Mouse (Mus musculus): ENCODE measurements around the gene Lin28a. TPM values are rescaled to one million over a fixed set of nuclear protein-coding genes. Genes with fewer than 3 reads are reported as not detected.
A peak's percentile ranks its signal among the peaks of the same experiment; 100 is the strongest.

Gene Lin28a
- polyA plus RNA-seq, 1 experiment from 2014 or later: 0.67 TPM

DNA sequence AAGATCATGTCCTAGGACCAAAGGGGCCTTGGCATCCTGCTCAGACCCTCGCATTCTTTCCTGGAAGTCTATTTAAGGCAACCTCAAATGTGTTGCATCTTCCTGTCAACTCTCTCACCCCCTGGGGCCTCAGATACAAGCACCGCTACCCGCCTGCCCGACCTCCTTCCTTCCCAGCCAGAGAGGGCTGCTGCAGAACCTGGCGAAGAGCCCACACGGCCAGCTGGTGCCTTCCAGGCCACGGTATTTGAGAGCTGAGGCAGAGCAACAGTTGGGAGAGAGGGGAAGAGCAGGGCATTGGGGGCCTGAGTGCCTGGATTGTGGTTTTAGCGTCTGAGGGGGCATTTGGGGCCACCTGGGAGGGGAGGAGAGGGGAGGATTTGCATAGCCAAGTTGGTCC is 33.9 kb upstream of the Lin28a start:
- 37% methylated on average over 8 of the region's 8 CpGs for WGBS
- no peaks in the 10 kb centered on the region for H3K9me3 ChIP-seq
- H3K36me3 ChIP-seq: no peaks in the 10 kb centered on the region
- H3K27ac ChIP-seq: no peak overlapping the region
- H3K27me3 ChIP-seq: no peaks in the 10 kb centered on the region
- no peak overlapping the region for H3K4me2 ChIP-seq (replicated peaks)
- no peak overlapping the region for H3K9ac ChIP-seq
- H3K4me1 ChIP-seq: 0 out of 2 replicates have a peak, but pooled peaks cover 3% of the 10 kb centered on the region
- H3K4me3 ChIP-seq: no peak overlapping the region
- ATAC-seq (ENCODE audit: insufficient number of reproducible peaks, insufficient read depth, low FRiP score, low TSS enrichment): no peak

GRCm38 (mm10) chr4:134051912-134052311 is 33.3 kb upstream of the Lin28a start:
- Histone ChIP-seq H3K27me3 (no peaks in the 10 kb centered on the region), H3K36me3 (no peaks in the 10 kb centered on the region), H3K4me1 (0 out of 2 replicates have a peak, but pooled peaks cover 3% of the 10 kb centered on the region), H3K4me2 (replicated peaks) (no peak overlapping the region), H3K9ac (no peak overlapping the region), H3K9me3 (no peaks in the 10 kb centered on the region), H3K27ac (no peak overlapping the region), H3K4me3 (no peak overlapping the region)
- ATAC-seq (ENCODE audit: insufficient number of reproducible peaks, insufficient read depth, low FRiP score, low TSS enrichment): no peak
- WGBS: 84% methylated on average over 5 of the region's 5 CpGs

- Histone ChIP-seq H3K9ac (no peak overlapping the region), H3K4me2 (replicated peaks) (no peak overlapping the region), H3K9me3 (no peaks in the 10 kb centered on the region), H3K36me3 (no peaks in the 10 kb centered on the region), H3K4me3 (no peak overlapping the region), H3K27me3 (no peaks in the 10 kb centered on the region), H3K27ac (no peak overlapping the region), H3K4me1 (0 out of 2 replicates have a peak, but pooled peaks cover 2% of the 10 kb centered on the region)
- WGBS: 73% methylated on average over 5 of the region's 5 CpGs
- no peak for ATAC-seq (ENCODE audit: insufficient number of reproducible peaks, insufficient read depth, low FRiP score, low TSS enrichment)
These were observed 29.0 kb upstream of the Lin28a start for GRCm38 (mm10) chr4:134047648-134048047.

DNA sequence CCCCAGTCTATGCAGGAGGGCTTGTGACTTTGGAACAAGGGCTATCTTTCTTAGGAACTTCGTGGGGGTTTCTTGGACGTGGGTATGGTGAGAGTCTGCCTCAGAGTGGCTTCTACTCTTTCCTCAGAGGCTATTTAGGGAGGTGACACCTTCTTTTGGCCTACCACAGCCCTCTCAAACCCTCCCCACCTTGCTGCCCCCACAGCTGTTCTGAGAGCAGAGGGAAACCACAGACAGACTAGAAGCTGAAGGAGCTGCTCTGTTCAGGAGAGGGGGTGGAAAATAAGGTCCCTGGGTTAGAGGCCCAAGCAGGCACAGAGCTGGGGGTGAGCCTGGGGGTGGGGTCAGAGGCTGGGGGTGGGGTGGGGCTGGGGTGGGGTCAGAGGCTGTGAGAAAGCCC is 24.4 kb upstream of the Lin28a start:
- H3K9ac ChIP-seq: no peak overlapping the region
- H3K4me3 ChIP-seq: no peak overlapping the region
- H3K9me3 ChIP-seq: no peaks in the 10 kb centered on the region
- no peaks in the 10 kb centered on the region for H3K27me3 ChIP-seq
- peaks cover 4% of the 10 kb centered on the region; the same call in 1 of the 2 replicates for H3K4me1 ChIP-seq
- H3K27ac ChIP-seq: no peak overlapping the region
- ATAC-seq (ENCODE audit: insufficient number of reproducible peaks, insufficient read depth, low FRiP score, low TSS enrichment): no peak
- H3K4me2 ChIP-seq (replicated peaks): no peak overlapping the region
- no peaks in the 10 kb centered on the region for H3K36me3 ChIP-seq
- 58% methylated on average over 2 of the region's 2 CpGs for WGBS

DNA sequence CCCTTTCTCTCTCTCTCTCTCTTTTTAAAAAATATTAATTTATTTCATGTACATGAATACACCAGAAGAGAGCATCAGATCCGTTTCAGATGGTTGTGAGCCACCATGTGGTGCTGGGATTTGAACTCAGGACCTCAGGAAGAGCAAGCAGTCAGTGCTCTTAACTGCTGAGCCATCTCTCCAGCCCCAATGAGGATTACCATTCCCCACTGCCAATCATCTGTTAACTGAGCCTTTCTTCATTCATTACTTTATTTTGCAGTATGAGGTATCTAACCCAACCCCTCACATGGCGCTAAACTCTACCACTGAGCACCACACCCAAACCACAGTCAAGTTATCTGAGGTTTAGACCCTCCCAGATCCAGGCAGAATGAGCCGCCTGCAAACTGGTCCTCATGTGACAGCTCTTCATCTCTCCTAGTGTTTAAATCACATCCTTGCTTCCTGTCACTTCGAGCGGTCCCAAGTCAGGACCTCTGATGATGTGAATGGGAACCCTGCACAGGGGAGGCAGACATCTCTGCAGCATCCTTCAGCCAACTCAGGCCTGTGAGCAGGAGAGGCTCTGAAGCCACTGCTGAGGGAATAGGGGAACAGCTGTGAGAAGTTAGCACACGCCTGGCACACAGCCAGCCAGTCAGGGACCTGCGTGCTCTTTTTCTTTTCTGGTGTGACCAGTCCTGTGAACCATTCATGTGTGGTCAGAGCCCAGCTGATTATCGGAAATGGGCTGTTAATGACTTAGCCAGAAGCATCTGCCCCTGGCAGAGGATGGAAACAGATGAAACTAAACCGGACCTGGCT is 22.9 kb upstream of the Lin28a start:
- no peak for ATAC-seq (ENCODE audit: insufficient number of reproducible peaks, insufficient read depth, low FRiP score, low TSS enrichment)
- H3K4me3 ChIP-seq: no peak overlapping the region
- no peaks in the 10 kb centered on the region for H3K36me3 ChIP-seq
- no peaks in the 10 kb centered on the region for H3K9me3 ChIP-seq
- H3K4me2 ChIP-seq (replicated peaks): no peak overlapping the region
- H3K27me3 ChIP-seq: no peaks in the 10 kb centered on the region
- peaks cover 4% of the 10 kb centered on the region; the same call in 1 of the 2 replicates for H3K4me1 ChIP-seq
- H3K9ac ChIP-seq: no peak overlapping the region
- WGBS: 46% methylated on average over 9 of the region's 9 CpGs
- no peak overlapping the region for H3K27ac ChIP-seq

- Histone ChIP-seq H3K27me3 (no peaks in the 10 kb centered on the region), H3K4me3 (no peak overlapping the region), H3K27ac (no peak overlapping the region), H3K36me3 (no peaks in the 10 kb centered on the region), H3K9me3 (0 out of 2 replicates have a peak, but pooled peaks cover 3% of the 10 kb centered on the region), H3K9ac (no peak overlapping the region), H3K4me1 (no peaks in the 10 kb centered on the region), H3K4me2 (replicated peaks) (no peak overlapping the region; the same call in 1 of the 2 replicates)
- ATAC-seq (ENCODE audit: insufficient number of reproducible peaks, insufficient read depth, low FRiP score, low TSS enrichment): no peak
- WGBS: 6% methylated on average over 16 of the region's 16 CpGs
These were observed 17.3 kb upstream of the Lin28a start for GRCm38 (mm10) chr4:134035953-134036352.

GRCm38 (mm10) chr4:134025802-134026201 is 7.2 kb upstream of the Lin28a start:
- H3K4me1 ChIP-seq: no peaks in the 10 kb centered on the region
- no peaks in the 10 kb centered on the region for H3K27me3 ChIP-seq
- no peak for ATAC-seq (ENCODE audit: insufficient number of reproducible peaks, insufficient read depth, low FRiP score, low TSS enrichment)
- H3K4me2 ChIP-seq (replicated peaks): no peak overlapping the region
- no peaks in the 10 kb centered on the region for H3K9me3 ChIP-seq
- WGBS: 28% methylated on average over 9 of the region's 9 CpGs
- no peaks in the 10 kb centered on the region for H3K36me3 ChIP-seq
- no peak overlapping the region for H3K9ac ChIP-seq
- no peak overlapping the region for H3K4me3 ChIP-seq
- no peak overlapping the region for H3K27ac ChIP-seq

DNA sequence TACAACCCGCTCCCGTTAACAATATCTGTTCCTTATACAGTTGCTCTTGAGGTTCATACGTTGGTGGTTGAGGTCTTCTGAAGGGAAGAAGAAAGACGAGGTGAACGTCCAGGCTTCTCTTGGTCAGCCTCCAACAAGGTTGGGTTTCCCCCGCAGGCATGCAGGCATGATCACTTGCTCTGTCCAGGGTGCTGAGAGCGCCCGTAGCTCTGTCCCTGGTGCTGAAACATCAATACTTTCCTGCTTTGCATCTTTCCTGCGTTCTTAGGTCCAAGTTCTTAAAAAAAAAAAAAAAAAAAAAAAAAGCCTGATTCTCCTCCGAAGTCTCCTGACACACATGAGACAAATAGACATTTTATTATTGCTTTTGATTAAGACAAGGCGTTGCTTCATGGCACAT is 2.0 kb upstream of the Lin28a start:
- no peak for ATAC-seq (ENCODE audit: insufficient number of reproducible peaks, insufficient read depth, low FRiP score, low TSS enrichment)
- Histone ChIP-seq H3K36me3 (no peaks in the 10 kb centered on the region), H3K4me3 (no peak overlapping the region), H3K4me2 (replicated peaks) (no peak overlapping the region), H3K9ac (no peak overlapping the region), H3K9me3 (no peaks in the 10 kb centered on the region), H3K4me1 (peaks cover 42% of the 10 kb centered on the region), H3K27me3 (peaks cover 25% of the 10 kb centered on the region), H3K27ac (no peak overlapping the region)
- WGBS: 2% methylated on average over 11 of the region's 11 CpGs

- Histone ChIP-seq H3K9ac (no peak overlapping the region), H3K4me2 (replicated peaks) (no peak overlapping the region), H3K27ac (no peak overlapping the region), H3K9me3 (no peaks in the 10 kb centered on the region), H3K36me3 (no peaks in the 10 kb centered on the region), H3K27me3 (peaks cover 25% of the 10 kb centered on the region), H3K4me1 (peaks cover 45% of the 10 kb centered on the region), H3K4me3 (no peak overlapping the region)
- ATAC-seq (ENCODE audit: insufficient number of reproducible peaks, insufficient read depth, low FRiP score, low TSS enrichment): no peak
- WGBS: 3% methylated on average over 16 of the region's 16 CpGs
These were observed 1.2 kb upstream of the Lin28a start for GRCm38 (mm10) chr4:134019641-134020351.

- Histone ChIP-seq H3K27ac (no peak overlapping the region), H3K27me3 (peaks cover 25% of the 10 kb centered on the region), H3K4me1 (peaks cover 45% of the 10 kb centered on the region), H3K9me3 (no peaks in the 10 kb centered on the region), H3K9ac (no peak overlapping the region), H3K4me2 (replicated peaks) (peak overlapping the region; percentile 56; the same call in 1 of the 2 replicates), H3K4me3 (no peak overlapping the region), H3K36me3 (no peaks in the 10 kb centered on the region)
- 0% methylated on average over 9 of the region's 10 CpGs for WGBS
- ATAC-seq (ENCODE audit: insufficient number of reproducible peaks, insufficient read depth, low FRiP score, low TSS enrichment): no peak
These were observed 569 bp upstream of the Lin28a start for GRCm38 (mm10) chr4:134019210-134019609.

- Histone ChIP-seq H3K9me3 (no peaks in the 10 kb centered on the region), H3K4me2 (replicated peaks) (peak overlapping the region; percentile 56), H3K4me3 (peak overlapping the region; percentile 32), H3K36me3 (no peaks in the 10 kb centered on the region), H3K27ac (0 out of 2 replicates have a peak overlapping the region, but pooled peaks have one; percentile 48), H3K27me3 (peaks cover 25% of the 10 kb centered on the region), H3K9ac (peak overlapping the region; percentile 19; the same call in 1 of the 2 replicates), H3K4me1 (peaks cover 45% of the 10 kb centered on the region)
- no peak for ATAC-seq (ENCODE audit: insufficient number of reproducible peaks, insufficient read depth, low FRiP score, low TSS enrichment)
- WGBS: under 1% methylated on average over 46 of the region's 46 CpGs
These were observed 433 bp downstream of the Lin28a start for GRCm38 (mm10) chr4:134018038-134018778.

Data from embryonic facial prominence, embryonic 12.5 days (tissue).